Mouse (Mus musculus): ENCODE results near the gene Cdc14a.

Gene Cdc14a

DNA sequence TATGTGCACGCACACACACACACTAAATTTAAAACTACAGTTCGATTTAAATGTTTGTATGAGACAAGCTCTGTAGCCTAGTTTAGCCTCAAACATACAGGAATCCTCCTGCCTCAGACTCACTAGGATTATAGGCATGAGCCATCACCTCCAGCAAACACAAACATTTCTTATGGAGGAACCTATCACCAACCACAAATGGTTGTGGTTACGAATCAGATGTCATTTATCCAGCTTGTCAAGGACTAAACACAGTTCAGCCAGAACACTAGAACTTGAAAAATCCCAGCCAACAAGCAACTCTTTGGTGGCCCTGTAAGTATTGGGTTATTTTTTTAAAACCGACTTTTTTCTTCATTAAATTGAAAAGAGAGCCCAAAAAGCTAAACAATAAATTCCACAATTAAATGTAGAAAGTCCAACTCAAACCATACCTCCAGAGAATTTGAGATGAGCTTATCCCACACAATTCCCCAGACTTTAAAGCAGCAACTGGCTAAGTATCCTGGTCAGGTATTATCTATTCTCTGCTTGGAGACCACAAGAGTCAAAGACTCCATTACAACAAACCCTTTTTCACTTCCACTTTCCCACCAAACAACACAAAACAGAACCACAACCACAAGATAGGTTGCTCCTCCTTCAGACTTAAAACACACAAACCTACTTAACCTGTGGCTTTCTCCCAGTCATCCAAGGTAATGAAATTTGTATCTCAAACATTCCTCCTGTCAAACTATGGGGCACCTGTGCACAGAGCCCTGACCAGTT is 10.7 kb downstream of the Cdc14a start:
- DNase-seq (ENCODE audit: low spot score) = no peak

- DNase-seq (ENCODE audit: low spot score) = no peak
Measured at GRCm38 (mm10) chr3:116410051-116410450, 13.8 kb downstream of the Cdc14a start.

DNA sequence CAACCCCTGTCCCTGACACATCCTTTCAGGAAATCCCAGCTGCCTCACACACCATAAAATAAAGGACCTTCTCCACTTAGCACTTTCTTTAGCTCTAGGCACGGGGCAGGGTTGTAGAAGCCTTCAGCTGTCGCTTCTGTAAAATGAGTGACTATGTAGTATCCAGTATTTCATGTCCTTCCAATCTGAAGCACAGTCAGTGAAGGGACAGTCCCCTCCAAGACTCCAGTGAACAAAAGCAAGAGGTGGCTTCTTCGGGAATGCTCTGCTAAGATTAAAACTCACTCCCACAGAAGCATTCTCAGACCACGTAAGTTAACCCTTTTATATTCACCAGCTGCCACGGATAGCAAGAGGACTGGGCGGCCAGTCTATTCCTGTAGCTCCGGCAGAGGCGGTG is 14.3 kb downstream of the Cdc14a start:
- no peak for DNase-seq (ENCODE audit: low spot score)

DNA sequence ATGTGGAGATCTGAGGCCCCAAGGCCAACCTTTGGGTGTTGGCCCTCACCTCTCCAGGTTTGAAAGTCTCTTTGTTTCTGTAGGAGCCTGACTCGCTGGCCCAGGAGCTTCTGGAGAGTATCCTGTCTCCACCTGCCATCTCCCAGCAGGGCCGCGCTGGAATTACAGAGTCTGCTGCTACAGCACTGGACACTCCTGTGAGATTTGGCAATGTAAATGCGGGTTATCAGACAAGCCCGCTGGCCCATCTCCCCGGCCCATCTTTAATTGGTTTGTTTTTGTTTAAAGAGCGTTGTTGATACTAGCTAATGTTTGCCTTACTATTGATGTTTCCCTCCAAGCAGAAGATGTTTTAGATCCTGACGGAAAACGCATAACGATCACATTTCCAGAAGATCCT is 15.0 kb downstream of the Cdc14a start:
- no peak for DNase-seq (ENCODE audit: low spot score)

DNA sequence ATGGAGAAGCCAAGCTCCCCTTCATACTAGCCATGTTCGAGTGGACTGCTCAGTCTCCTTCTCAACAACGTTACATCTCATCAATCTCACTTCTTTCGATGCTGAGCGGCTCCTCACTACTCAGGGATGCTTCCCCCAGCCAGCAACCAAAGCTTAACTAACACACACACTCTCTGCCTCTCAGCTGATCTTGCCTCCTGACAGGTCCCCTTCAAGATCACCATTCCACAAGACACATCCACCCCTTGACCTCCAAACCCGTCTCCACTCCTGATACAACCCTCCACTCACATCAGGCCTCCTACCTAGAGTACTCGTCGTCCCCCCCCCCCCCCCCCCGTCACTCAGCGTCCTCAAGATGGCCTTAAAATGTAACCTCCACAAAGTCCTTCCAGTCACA is 18.3 kb downstream of the Cdc14a start:
- no peak for DNase-seq (ENCODE audit: low spot score)

DNA sequence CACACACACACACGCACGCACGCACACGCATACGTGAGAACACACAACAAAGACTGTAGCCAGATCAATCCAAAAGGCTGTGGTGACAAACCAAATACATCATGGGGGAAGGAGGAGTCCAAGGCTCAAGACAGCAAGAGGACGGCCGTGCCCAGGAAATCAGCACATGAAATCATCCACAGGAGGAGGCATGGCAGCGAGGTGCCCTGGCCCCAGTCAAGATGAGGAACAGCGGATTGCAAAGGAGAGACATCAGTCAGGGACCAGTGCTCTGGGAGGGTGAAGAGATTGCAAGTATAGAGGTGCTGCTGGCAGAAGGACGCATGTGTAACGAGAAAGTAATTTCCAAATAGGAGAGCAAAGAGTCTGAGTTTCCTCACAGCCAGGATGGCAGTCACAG is 22.4 kb downstream of the Cdc14a start:
- no peak for DNase-seq (ENCODE audit: low spot score)

- DNase-seq (ENCODE audit: low spot score) = no peak
Measured at GRCm38 (mm10) chr3:116399349-116400090, 24.3 kb downstream of the Cdc14a start.

DNA sequence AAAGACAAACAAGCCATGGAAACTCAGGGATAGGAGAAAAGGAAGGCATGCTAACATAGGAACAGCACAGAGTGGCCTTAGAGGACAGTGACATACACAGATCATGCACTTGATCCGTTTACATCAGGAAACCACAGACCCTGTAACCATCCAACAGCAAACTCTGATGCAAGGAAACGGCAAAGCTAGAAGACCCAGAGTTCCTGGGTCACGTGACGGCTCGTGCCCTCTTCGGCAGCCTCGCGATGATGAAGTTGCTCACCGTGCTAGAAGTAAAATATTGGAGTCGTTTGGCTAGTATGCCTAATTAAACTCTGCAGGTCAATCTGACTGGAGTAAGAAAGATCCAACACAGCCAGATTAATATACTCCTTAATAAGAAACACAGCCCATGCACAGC is 25.3 kb downstream of the Cdc14a start:
- no peak for DNase-seq (ENCODE audit: low spot score)

GRCm38 (mm10) chr3:116397976-116398375 is 25.9 kb downstream of the Cdc14a start:
- no peak for DNase-seq (ENCODE audit: low spot score)

DNA sequence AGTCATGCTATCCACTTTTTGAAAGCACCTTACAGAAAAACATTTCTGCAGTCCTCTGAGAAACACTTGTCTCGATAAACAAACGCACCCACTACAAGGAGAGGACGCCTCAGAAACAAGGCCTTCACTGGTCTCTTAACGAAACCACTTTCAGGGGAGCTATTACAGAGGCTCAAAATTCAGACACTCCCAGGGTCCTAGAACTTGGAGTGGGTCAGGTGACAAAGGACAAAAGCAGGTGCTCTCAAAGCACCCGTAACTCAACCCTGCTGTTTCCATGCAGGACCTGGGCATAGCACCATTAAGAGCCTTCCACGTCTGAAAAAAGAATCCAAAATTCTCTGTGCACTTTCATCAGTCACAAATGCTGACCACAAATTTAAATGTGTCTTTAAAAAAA is 26.5 kb downstream of the Cdc14a start:
- no peak for DNase-seq (ENCODE audit: low spot score)

GRCm38 (mm10) chr3:116396571-116396970 is 27.3 kb downstream of the Cdc14a start:
- DNase-seq (ENCODE audit: low spot score) = no peak

DNA sequence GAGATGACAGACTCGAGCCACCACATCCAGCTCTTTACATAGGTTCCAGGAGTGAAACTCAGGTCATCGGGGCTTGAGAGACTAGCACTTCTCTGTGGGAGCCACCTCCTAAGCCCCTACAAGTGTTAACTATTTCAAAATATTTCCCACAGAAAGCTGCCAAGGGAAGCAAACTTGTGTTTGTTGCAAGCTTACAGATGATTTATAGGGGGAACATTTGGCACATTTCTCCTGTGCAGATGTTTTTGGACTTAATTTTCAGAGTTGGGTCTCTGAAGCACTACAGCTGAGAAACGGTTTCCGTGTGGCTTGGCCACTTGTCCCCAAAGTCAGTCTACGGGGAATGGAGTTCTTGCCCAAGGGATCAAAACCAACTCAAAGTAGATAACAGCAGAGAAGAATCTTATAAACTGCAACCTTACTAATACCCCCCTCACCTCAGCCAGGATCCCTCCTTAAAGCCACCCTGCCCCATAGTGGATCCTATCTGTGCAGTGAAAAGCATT is 28.9 kb downstream of the Cdc14a start:
- DNase-seq (ENCODE audit: low spot score) = no peak

GRCm38 (mm10) chr3:116391399-116391798 is 32.4 kb downstream of the Cdc14a start:
- DNase-seq (ENCODE audit: low spot score) = no peak

DNA sequence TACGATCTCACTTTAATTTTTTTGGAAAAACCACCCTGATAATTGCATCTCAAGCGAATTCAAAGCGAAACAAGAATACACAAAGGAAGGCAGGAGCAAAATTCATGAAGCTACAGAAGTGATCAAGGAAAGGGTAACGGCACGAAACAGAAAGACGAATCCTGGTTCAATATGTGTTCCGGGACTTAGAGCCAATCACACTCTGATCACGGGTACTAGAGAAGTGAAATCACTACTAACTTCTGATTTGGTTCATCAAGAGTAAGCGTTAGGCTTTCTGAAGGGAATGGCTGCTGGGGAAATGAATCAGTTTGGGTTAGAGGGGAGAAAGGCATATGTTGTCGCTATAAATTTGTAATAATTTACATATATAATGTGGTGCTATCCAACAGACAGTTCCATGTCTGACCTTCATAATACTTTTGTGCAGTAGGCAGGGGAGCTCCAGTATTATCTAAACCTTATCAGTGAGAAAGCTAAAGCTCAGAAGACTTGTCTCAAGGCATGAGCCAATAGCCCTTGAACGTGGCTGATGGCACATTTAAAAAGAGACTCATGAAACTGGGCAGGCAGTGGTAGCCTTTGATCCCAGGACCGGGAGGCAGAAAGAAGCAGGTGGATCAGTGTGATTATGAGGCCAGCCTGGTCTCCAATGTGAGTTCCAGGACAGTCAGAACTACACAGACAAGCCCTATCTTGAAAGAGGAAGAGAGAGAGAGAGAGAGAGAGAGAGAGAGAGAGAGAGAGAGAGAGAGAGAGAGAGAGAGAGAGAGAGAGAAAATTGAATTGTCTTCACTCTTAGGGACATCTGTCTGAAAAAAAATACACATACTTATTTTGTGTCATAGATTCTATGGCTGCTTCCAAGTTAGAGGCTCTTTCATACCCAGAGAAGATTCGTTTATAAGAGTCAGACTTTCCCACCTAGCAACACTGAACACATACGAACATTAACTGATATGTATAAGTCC is 34.0 kb downstream of the Cdc14a start:
- DNase-seq (ENCODE audit: low spot score) = no peak

GRCm38 (mm10) chr3:116388808-116389207 is 35.0 kb downstream of the Cdc14a start:
- DNase-seq (ENCODE audit: low spot score) = no peak

DNA sequence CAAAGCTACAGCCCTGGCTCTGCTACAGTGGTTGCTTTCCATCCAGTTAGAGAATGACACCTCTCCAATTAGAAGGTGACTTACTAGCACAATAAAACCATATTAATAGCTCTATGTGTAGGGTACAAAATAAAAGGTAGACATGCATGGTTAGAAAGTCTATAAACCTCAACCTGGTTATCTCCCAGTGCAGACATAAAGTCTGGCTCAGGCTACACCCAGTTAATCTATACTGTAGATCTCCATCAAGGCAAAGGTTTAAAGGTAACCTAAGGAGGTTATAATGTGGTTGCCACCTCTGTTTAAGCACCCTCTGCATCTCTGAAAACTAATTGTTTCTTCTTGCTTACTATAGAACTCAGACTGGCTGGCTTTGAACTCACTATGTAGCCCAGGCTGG is 36.9 kb downstream of the Cdc14a start:
- DNase-seq (ENCODE audit: low spot score) = no peak

GRCm38 (mm10) chr3:116386342-116386741 is 37.5 kb downstream of the Cdc14a start:
- DNase-seq (ENCODE audit: low spot score) = no peak

DNA sequence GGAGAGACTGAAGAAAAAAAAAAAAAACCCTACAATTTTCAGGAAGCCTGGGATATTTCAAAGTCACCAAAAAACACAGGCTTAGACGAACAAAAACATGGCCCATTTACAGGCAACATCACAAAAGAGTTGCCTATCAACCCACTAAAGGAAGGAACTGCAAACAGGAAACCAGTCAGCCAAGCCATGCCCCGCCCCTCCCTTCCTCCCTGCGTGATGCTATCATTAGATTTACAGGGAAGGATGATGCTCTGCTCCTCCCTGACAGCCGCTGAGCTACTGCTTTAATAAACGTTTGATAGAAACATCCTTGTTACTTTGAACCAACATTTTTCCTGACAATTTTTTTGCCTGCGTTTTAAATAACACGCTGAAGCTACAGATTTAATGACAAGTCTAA is 39.5 kb downstream of the Cdc14a start:
- no peak for DNase-seq (ENCODE audit: low spot score)

GRCm38 (mm10) chr3:116380319-116380718 is 43.5 kb downstream of the Cdc14a start:
- no peak for DNase-seq (ENCODE audit: low spot score)

GRCm38 (mm10) chr3:116375442-116375841 is 48.4 kb downstream of the Cdc14a start:
- DNase-seq (ENCODE audit: low spot score) = no peak

DNA sequence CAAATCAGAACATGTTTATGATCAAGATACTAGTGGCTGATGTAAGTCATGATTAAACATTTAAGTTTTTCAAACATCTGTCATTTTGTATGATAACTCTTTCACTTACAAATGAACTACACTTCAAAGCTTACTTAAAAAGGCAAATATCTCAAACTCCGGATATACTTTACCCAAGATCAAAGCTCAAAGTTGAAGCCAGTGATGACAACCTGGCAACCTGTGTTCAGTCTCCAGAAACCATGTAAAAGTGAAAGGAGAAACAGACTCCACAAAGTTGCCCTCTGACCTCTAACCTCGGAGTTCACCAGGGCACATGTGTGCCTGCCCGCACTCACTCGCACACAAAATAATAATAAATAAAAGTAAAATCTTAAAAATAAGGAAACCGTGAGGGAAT is 49.3 kb downstream of the Cdc14a start:
- no peak for DNase-seq (ENCODE audit: low spot score)

GRCm38 (mm10) chr3:116373196-116373595 is 50.6 kb downstream of the Cdc14a start:
- no peak for DNase-seq (ENCODE audit: low spot score)
